Mouse (Mus musculus) forebrain, embryonic 15.5 days (tissue): ENCODE data around the gene Ccdc13. TPM values are rescaled to one million over a fixed set of nuclear protein-coding genes. Genes with fewer than 3 reads are reported as not detected.

Experiments
- ATAC-seq: fragments of 200-750 bp; cut with Nextera tagmentation; replicated peaks from 2 replicates; pipeline ENCODE4 v1.8.0; 2017; ENCODE audit warnings: mild to moderate bottlenecking, moderate TSS enrichment, moderate library complexity
- H3K27ac ChIP-seq: fragments of 300-500 bp; sonication (generic); replicated peaks from 2 replicates; pipeline ENCODE4 v1.5.1; 2015; ENCODE audit warnings: mild to moderate bottlenecking, inconsistent platforms
- H3K27me3 ChIP-seq: fragments of 300-500 bp; sonication (generic); 2 replicates; pipeline ENCODE4 v1.6.1; 2015; ENCODE audit warnings: inconsistent platforms
- H3K36me3 ChIP-seq: fragments of 300-500 bp; sonication (generic); 2 replicates; pipeline ENCODE4 v1.6.1; 2015; ENCODE audit warnings: mild to moderate bottlenecking, inconsistent platforms
- H3K4me1 ChIP-seq: fragments of 300-500 bp; sonication (generic); 2 replicates; pipeline ENCODE4 v1.6.1; 2015; ENCODE audit warnings: inconsistent platforms
- H3K4me2 ChIP-seq: fragments of 300-500 bp; sonication (generic); replicated peaks from 2 replicates; pipeline ENCODE4 v1.6.1; 2015; ENCODE audit warnings: mild to moderate bottlenecking, inconsistent platforms
- H3K4me3 ChIP-seq: fragments of 300-500 bp; sonication (generic); 2 replicates; pipeline ENCODE4 v1.5.1; 2015; ENCODE audit warnings: mild to moderate bottlenecking, inconsistent platforms
- H3K9ac ChIP-seq: fragments of 300-500 bp; sonication (generic); replicated peaks from 2 replicates; pipeline ENCODE4 v1.6.1; 2015; ENCODE audit warnings: mild to moderate bottlenecking, inconsistent platforms
- H3K9me3 ChIP-seq: fragments of 300-500 bp; sonication (generic); 2 replicates; pipeline ENCODE4 v1.6.1; 2016; ENCODE audit warnings: inconsistent platforms
- WGBS: fragments of 180-500 bp; shearing (Covaris S2); methylation state at CpG from one replicate; pipeline ENCODE4 v1.1.7; 2015; ENCODE audit warnings: mixed read lengths; 5-methylcytosine and 5-hydroxymethylcytosine counted together
- polyA plus RNA-seq: library from polyadenylated mRNA; unstranded; fragments of >200 nt; fragmentation: Nextera tagmentation; extraction: Ambion mirVana; gene quantifications from 2 replicates; pipeline ENCODE4 v1.2.1, GENCODE M21; 2015

Ccdc13 gene
- 1.9 and 3.0 TPM in 2 replicates for polyA plus RNA-seq

DNA sequence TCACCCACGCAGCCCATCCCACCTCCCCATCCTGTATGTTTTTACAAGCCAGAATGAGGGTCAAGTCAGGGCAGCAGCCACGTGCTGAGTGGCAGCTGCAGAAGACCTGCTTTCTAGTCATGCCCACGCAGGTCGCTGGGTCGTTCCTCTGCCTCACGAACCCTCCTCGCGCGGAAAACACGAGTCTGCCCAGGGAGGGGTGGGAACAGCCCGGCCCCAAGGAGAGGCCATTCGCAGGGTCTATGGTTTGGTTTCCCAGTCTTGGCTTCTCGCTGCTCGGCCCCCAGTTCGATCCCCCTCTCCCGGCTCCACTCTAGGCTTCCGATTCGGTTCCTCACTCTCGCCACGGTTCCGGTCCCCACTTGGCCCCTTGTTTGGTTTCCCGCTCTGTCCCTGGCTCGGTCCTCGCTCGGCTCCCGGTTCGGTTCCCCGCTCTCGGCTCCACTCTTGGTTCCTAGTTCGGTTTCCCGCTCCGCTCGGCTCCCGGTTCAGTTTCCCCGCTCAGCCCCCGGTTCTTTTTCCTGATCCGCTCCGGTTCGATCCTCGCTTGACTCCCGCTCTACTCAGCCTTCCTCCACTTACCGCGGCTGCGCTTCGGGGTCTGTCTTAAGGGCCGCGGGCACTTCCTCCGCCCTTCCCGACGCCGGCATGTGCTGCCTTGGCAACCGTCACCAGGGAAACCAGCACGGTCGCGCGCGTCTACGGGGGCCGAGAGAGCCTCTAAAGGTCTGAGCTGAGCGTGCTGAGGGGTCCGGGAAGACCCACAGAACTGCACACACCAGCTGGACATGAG is at the start of gene Ccdc13:
Ccdc13 (minus strand) TSS at position 633 of the 793 bp plus-strand sequence.
- peak; percentile 95 for ATAC-seq
- H3K9ac ChIP-seq, result peak within 1 kb of the TSS; percentile 22
- peaks cover 6% of the 10 kb centered on the region for H3K4me1 ChIP-seq
- no peaks in the 10 kb centered on the region for H3K36me3 ChIP-seq
- peak within 1 kb of the TSS; percentile 51 for H3K4me3 ChIP-seq
- H3K27me3 ChIP-seq, result no peaks in the 10 kb centered on the region
- H3K4me2 ChIP-seq, result peak within 1 kb of the TSS; percentile 72
- no peaks in the 10 kb centered on the region for H3K9me3 ChIP-seq
- WGBS, result 3% methylated on average over 61 of the region's 61 CpGs
- H3K27ac ChIP-seq, result no peak within 1 kb of the TSS

DNA sequence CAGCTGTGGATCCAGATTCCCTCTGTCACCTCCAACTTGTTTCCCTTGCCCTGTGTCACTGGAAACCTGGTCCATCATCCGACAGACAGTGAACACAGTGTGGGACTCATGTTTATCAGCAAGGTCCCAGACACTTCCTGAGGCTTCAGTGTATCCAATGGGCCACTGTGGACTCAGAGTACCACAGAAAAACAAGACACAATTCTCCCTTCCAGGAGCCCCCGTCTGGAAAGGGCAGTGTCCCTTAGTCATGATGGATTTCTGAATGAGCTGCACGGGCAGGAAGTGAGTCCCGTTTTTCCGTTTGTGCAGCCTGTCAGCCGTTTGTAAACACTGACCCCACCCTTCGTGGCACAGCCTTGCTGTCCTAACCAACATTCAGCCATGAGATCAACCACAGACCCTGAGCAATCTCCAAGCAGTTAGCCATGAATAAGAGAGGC is 42.8 kb upstream of the Ccdc13 start:
- Histone ChIP-seq H3K27me3 (no peaks in the 10 kb centered on the region), H3K4me1 (no peaks in the 10 kb centered on the region), H3K4me3 (no peak overlapping the region), H3K9me3 (no peaks in the 10 kb centered on the region), H3K4me2 (no peak overlapping the region), H3K9ac (no peak overlapping the region), H3K36me3 (no peaks in the 10 kb centered on the region), H3K27ac (no peak overlapping the region)
- no peak for ATAC-seq
- WGBS, result 74% methylated on average over 7 of the region's 7 CpGs

DNA sequence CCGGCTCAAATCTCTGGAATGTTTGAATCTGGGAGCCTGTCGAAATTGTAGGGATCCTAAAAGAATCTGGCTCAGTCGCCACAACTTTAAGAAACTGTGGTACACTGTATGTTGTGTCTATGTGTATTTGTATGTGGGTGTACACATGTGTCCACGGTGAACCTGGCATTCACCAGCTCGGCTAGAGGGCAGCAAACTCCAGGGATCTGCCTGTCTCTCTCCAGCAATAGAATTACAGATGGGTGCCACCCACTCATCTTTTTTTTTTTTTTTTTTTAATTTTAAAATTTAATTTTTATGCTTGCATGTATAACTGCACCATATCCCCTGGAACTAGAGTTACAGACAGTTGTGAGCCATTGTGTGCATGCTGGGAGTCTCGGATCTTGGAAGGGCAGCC is 42.0 kb upstream of the Ccdc13 start:
- Histone ChIP-seq H3K4me3 (no peak overlapping the region), H3K27ac (no peak overlapping the region), H3K27me3 (no peaks in the 10 kb centered on the region), H3K9me3 (no peaks in the 10 kb centered on the region), H3K36me3 (no peaks in the 10 kb centered on the region), H3K4me1 (no peaks in the 10 kb centered on the region), H3K9ac (no peak overlapping the region), H3K4me2 (no peak overlapping the region)
- no peak for ATAC-seq
- 80% methylated on average over 6 of the region's 6 CpGs for WGBS

DNA sequence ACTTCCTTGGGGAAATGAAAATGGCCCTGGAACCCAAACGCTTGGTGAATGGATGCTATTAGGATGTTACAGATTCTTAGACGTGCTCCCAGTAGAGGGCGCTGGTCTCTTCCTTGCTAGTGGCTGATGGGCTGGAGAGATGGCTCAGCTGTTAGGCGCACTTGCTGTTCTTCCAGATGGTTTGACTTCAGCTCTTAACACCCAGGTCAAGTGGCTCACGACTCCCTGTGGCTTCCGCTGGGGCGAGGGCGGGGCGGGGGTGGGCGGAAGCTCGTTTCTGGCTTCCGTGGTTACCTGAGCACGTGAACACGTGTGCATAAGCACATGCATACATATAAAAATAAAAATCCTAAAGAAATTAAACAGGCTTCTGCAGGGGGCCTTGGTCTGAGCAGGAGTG is 41.6 kb upstream of the Ccdc13 start:
- Histone ChIP-seq H3K27ac (no peak overlapping the region), H3K9ac (no peak overlapping the region), H3K4me3 (no peak overlapping the region), H3K9me3 (no peaks in the 10 kb centered on the region), H3K27me3 (no peaks in the 10 kb centered on the region), H3K4me2 (no peak overlapping the region), H3K36me3 (no peaks in the 10 kb centered on the region), H3K4me1 (no peaks in the 10 kb centered on the region)
- 19% methylated on average over 14 of the region's 14 CpGs for WGBS
- no peak for ATAC-seq

DNA sequence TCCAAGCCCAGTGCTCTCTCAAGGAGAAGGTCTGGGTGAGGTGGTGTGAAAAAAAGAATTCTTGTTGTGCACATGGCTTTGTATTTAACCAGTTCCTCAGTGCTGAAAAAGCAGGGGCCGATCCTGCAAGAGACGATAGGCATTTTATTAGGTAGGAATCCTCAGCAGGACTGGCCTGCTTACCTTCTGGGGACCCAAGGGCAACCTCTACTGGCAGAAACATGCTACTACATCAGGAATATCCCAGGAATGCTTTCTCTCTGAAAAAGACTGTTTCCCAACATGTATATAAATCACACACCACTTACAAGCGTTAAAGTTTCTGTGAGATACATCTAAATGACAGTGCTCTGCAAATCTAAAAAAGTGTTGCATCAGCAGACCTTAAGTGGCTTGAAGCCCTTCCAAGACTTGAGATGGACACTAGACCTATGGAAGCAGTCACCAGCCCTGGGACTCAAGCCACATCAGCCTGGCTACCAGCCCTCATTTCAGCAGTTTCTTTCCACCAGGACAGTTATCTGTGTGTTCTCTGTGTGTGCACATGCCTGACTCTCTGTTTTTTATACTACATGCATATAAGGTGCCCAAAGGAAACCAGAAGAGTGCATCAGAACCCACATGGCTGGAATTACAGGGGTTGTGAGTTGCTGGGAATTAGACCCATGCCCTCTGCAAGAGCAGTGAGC is 37.9 kb upstream of the Ccdc13 start:
- 22% methylated on average over 3 of the region's 3 CpGs for WGBS
- ATAC-seq, result no peak
- Histone ChIP-seq H3K27ac (no peak overlapping the region), H3K9ac (no peak overlapping the region), H3K4me1 (no peaks in the 10 kb centered on the region), H3K4me3 (no peak overlapping the region), H3K4me2 (no peak overlapping the region), H3K9me3 (no peaks in the 10 kb centered on the region), H3K27me3 (no peaks in the 10 kb centered on the region), H3K36me3 (no peaks in the 10 kb centered on the region)

DNA sequence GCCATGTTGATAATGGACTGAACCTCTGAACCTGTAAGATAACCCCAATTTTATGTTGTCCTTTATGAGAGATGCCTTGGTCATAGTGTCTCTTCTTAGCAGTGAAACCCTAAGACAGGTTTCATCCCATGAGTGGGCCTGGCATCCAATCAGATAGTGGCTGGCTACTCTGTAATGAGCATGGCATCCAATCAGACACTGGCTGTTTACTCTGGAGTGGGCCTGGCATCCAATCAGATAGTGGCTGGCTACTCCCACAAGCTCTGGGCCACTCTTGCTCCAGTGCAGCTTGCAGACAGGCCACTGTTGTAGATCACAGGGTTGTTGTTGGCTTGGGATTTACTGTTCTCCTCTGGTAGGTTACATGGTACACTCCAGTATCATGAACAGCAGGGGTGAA is 34.3 kb upstream of the Ccdc13 start:
- H3K27ac ChIP-seq, result no peak overlapping the region
- H3K4me2 ChIP-seq, result no peak overlapping the region
- H3K36me3 ChIP-seq, result no peaks in the 10 kb centered on the region
- no peak overlapping the region for H3K4me3 ChIP-seq
- H3K4me1 ChIP-seq, result peaks cover 3% of the 10 kb centered on the region; the same call in 1 of the 2 replicates
- H3K9ac ChIP-seq, result no peak overlapping the region
- H3K9me3 ChIP-seq, result no peaks in the 10 kb centered on the region
- H3K27me3 ChIP-seq, result no peaks in the 10 kb centered on the region
- ATAC-seq, result no peak

DNA sequence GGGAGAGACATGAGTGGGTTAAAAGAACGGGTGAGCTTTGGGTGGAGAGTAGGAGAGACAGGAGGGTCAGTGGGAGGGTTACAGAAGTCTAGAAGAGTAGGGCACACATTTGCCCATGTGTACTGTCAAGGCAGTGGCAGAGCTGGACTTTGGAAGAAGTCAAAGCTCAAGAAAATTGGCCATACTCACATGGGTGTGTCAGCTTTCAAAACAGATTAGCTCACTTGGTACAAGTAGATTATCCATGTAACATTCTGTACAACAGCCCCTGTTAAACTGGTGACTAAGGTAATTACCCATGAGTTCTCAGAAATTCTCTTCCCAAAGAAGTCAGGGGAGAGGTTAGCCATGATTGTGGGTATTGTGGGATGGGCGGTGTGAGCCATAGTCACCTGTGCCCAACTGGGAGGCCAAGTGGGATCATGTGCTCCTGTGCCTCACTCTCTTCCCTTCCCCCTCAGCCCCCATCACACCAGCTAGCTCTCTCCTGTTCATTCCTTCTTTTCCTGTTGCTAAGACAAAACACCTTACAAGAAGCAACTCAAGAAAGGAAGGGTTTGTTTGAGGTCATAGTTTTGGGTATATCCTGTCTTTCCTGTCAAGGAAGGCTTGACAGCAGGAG is 32.9 kb upstream of the Ccdc13 start:
- H3K27ac ChIP-seq, result no peak overlapping the region
- H3K4me2 ChIP-seq, result no peak overlapping the region
- no peaks in the 10 kb centered on the region for H3K27me3 ChIP-seq
- H3K4me1 ChIP-seq, result peaks cover 3% of the 10 kb centered on the region; the same call in 1 of the 2 replicates
- no peaks in the 10 kb centered on the region for H3K36me3 ChIP-seq
- H3K9ac ChIP-seq, result no peak overlapping the region
- no peak for ATAC-seq
- H3K4me3 ChIP-seq, result no peak overlapping the region
- WGBS, result 92% methylated on average over 2 of the region's 2 CpGs
- H3K9me3 ChIP-seq, result no peaks in the 10 kb centered on the region

DNA sequence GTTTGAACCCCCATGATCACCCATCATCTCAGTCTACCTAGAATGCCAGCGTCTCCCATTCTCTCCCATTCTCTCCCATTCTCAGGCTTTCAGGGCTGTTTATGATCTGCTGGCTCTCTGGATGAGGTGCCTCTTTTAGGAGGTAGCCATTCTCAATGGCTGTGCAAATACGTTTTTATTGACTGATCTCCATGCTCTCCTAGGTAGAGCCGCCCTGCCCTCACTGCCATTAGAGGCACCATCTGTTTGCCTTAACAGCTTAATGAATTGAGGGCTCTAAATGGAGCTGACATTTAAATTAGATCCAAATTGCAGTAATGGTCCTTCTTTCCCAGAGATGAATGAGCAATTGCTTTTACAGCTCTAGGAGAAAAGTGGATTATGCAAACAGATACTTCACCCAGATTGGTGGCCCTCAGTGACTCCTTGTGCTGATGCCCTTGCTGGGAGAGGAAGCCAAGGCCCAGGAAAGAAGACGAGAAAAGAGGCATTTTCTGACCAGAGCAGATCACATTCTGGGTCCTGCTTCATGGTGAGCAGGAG is 30.8 kb upstream of the Ccdc13 start:
- H3K27me3 ChIP-seq, result no peaks in the 10 kb centered on the region
- WGBS, result 44% methylated on average over 4 of the region's 4 CpGs
- H3K4me2 ChIP-seq, result no peak overlapping the region
- H3K9me3 ChIP-seq, result no peaks in the 10 kb centered on the region
- no peak overlapping the region for H3K9ac ChIP-seq
- H3K4me3 ChIP-seq, result no peak overlapping the region
- H3K27ac ChIP-seq, result 0 out of 2 replicates have a peak overlapping the region, but pooled peaks have one; percentile 11
- H3K36me3 ChIP-seq, result no peaks in the 10 kb centered on the region
- ATAC-seq, result no peak
- H3K4me1 ChIP-seq, result peaks cover 9% of the 10 kb centered on the region

DNA sequence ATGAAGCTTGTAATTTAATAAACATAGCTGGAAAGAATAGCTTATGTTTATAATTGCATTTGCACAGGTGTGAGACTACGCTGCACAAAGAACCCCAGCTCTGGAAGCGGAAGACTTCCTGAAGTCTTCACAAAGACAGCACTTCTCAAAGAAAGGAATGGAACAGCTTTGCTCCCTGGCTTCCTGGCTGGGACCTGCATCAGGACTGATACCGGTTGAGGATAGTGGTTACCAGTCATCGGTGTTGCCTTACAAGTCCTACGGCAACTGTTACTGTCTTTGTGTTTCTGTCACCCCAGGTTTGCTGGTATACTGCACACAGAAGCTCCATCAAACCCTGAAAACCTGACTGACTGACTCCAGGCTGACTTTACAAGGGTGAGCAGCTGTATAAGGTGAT is 30.2 kb upstream of the Ccdc13 start:
- no peaks in the 10 kb centered on the region for H3K27me3 ChIP-seq
- H3K9ac ChIP-seq, result no peak overlapping the region
- 90% methylated on average over 5 of the region's 5 CpGs for WGBS
- H3K9me3 ChIP-seq, result no peaks in the 10 kb centered on the region
- no peak overlapping the region for H3K4me2 ChIP-seq
- H3K36me3 ChIP-seq, result no peaks in the 10 kb centered on the region
- H3K4me3 ChIP-seq, result no peak overlapping the region
- ATAC-seq, result no peak
- H3K4me1 ChIP-seq, result peaks cover 9% of the 10 kb centered on the region
- H3K27ac ChIP-seq, result no peak overlapping the region

DNA sequence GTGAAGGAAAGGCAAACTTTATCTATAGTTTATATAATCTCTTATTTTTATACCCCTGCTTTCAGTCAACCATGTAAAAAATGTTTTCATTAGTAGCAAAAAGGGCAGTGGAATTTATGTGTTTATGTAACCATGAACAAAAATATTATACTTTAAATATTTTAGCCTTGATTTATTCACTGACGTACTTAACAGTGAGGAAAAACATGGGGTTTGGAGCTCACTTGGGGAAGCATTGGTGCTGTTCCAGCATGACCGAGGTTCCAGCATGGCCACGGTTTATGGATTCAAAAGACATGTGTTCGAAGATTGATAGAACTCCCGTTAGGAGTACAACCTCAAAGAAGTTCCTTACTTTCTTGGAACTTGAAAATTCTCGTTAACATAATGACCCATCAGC is 29.0 kb upstream of the Ccdc13 start:
- no peaks in the 10 kb centered on the region for H3K9me3 ChIP-seq
- ATAC-seq, result no peak
- H3K9ac ChIP-seq, result no peak overlapping the region
- H3K27ac ChIP-seq, result no peak overlapping the region
- H3K36me3 ChIP-seq, result no peaks in the 10 kb centered on the region
- 65% methylated on average over 6 of the region's 6 CpGs for WGBS
- peaks cover 9% of the 10 kb centered on the region for H3K4me1 ChIP-seq
- H3K4me2 ChIP-seq, result no peak overlapping the region
- no peaks in the 10 kb centered on the region for H3K27me3 ChIP-seq
- no peak overlapping the region for H3K4me3 ChIP-seq

DNA sequence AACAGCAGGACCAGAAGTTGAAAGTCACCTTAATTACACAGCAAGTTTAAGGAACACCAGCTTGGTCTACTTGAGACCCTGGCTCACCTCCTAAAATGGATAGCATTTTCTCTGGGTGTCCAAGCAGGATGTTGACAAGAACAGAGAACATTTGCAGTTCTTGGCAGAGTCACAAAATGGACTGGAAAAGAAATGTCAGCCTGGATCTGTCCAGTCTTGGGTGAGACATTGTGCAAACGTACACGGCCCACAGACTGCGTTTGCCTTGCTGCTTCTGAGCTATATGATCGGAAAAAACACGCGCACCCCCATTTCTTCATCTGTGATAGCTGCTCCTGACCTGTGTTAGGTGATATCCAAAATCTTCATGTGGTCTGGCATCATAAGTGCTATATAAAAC is 28.4 kb upstream of the Ccdc13 start:
- 94% methylated on average over 6 of the region's 6 CpGs for WGBS
- no peak for ATAC-seq
- H3K4me3 ChIP-seq, result no peak overlapping the region
- no peak overlapping the region for H3K4me2 ChIP-seq
- no peak overlapping the region for H3K9ac ChIP-seq
- peaks cover 9% of the 10 kb centered on the region for H3K4me1 ChIP-seq
- H3K9me3 ChIP-seq, result no peaks in the 10 kb centered on the region
- H3K27me3 ChIP-seq, result no peaks in the 10 kb centered on the region
- no peaks in the 10 kb centered on the region for H3K36me3 ChIP-seq
- H3K27ac ChIP-seq, result no peak overlapping the region

DNA sequence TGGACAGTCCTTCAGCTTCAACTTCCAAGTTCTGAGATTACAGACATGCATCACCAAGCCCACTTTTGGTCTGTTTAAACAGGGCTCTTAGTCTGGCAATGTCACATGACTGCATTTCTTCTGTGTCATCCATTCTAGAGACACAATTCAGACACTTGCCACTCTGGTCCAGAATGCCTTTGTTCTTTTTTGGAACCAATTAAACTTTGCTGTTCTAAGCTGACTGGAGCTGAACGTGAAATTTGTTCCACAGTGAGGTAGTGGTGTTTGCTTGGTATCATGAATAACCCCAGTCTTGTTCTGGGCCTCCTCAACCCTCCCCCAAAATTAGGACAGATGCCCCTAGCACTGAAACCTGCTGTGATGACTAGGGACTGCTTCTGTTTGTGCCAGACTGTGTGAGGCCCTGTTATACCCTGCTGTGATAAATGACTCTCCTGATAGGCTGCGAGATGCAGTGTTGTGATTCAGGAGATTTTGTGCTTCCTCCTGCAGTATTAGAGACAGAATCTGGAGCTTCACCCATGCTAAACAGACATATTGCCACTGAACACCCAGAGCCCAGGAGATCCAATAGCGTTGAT is 26.3 kb upstream of the Ccdc13 start:
- ATAC-seq, result no peak
- peaks cover 9% of the 10 kb centered on the region for H3K4me1 ChIP-seq
- H3K4me2 ChIP-seq, result no peak overlapping the region
- no peaks in the 10 kb centered on the region for H3K36me3 ChIP-seq
- no peak overlapping the region for H3K27ac ChIP-seq
- no peaks in the 10 kb centered on the region for H3K9me3 ChIP-seq
- H3K9ac ChIP-seq, result no peak overlapping the region
- no peak overlapping the region for H3K4me3 ChIP-seq
- WGBS, result 25% methylated on average over 3 of the region's 3 CpGs
- H3K27me3 ChIP-seq, result no peaks in the 10 kb centered on the region
